Mouse (Mus musculus): ENCODE measurements around the gene Enah.

Enah gene

DNA sequence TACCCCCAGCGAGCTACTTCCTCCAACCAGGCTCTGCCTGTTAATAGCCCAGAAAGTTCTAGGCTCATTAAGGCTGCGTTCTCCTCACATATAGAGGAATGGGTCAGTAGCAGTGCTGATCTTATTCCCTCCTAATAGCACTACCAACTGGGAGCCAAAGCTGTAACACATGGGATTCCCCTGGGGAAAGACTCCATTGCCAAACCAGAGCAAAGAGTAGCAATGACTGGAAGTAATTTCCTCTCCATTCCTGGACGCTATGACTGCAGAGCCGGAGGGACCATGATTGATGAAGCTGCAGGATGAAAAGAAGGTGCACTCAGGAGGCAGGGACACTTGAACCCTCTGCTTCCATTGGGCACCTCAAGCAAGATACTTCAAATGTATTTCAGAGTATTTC, 169.3 kb downstream of the Enah start:
- in situ Hi-C loops (cut with MboI, MseI): loop anchor here (10.0 kb wide), 1 partner anchor 836 kb away; no protein-coding TSS in a partner anchor

GRCm38 (mm10) chr1:181848210-181848609, 171.6 kb downstream of the Enah start:
- in situ Hi-C loops (cut with MboI, MseI): loop anchor here (25.0 kb wide), 1 partner anchor 661 kb away; no protein-coding TSS in a partner anchor

- in situ Hi-C loops (cut with MboI, MseI): loop anchor here (25.0 kb wide), 1 partner anchor 660 kb away; no protein-coding TSS in a partner anchor
These were observed 172.4 kb downstream of the Enah start for GRCm38 (mm10) chr1:181847396-181847795.

Measured in T-helper 2 cell (primary cell).